27 mouse cellular contexts compared by ENCODE assay signal in the genomic region with DNA sequence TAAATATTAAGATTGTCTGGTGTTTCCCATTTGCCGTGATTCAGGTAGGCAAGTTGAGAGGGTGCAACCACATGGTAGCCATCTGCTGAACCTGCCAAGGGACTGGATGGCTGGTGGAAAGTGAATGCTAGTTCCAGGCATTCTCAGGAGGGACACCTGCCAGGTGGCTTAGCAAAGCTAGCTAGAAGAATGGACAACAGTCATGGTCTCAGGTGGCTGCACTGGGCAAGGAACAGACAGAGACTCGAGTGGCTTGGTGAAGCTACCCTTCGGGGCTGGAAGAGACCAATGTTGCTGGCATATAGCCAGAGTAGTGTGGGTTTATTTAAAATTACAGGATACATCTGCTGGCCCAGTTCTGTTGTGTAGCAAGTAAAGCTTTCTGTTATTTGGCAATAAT.
"Had no signal": no experiment of that assay in that cellular context is flagged by ENCODE, and none has a peak within 500 bp of the region (broad histone marks: within the 10 kb centered on the region; RNA-seq: fewer than 3 reads in every experiment).

No protein-coding gene starts in this region.

- H3K27me3 ChIP-seq: heart, embryonic 13.5 days; heart, embryonic 15.5 days; hindbrain, embryonic 12.5 days; intestine, embryonic 15.5 days; limb, embryonic 12.5 days; liver, embryonic 13.5 days had no signal

- ATAC-seq: hindbrain, embryonic 16.5 days; inflammation-experienced regulatory T-cells, adult 6 months; intestine, embryonic 15.5 days; intestine, postnatal 0 days had no signal

- H3K9ac ChIP-seq: heart, embryonic 13.5 days; heart, embryonic 15.5 days; hindbrain, embryonic 12.5 days; hindbrain, embryonic 14.5 days; intestine, embryonic 15.5 days; limb, embryonic 12.5 days; liver, embryonic 13.5 days had no signal

- H3K9me3 ChIP-seq: intestine, embryonic 15.5 days had no signal

- H3K27ac ChIP-seq: gastrocnemius, adult 2 months; heart, embryonic 13.5 days; heart, embryonic 15.5 days; hindbrain, embryonic 10.5 days; hindbrain, embryonic 12.5 days; hindbrain, embryonic 14.5 days; intestine, embryonic 15.5 days; layer of hippocampus, adult 2 months; left cerebral cortex, adult 2 months; limb, embryonic 10.5 days; limb, embryonic 12.5 days; liver, embryonic 13.5 days had no signal

- H3K4me2 ChIP-seq: heart, embryonic 11.5 days; heart, embryonic 13.5 days; heart, embryonic 15.5 days; hindbrain, embryonic 12.5 days; hindbrain, embryonic 14.5 days; intestine, embryonic 15.5 days; limb, embryonic 12.5 days; liver, embryonic 11.5 days; liver, embryonic 13.5 days had no signal

- H3K4me1 ChIP-seq: heart, embryonic 13.5 days; heart, embryonic 15.5 days; hindbrain, embryonic 10.5 days; hindbrain, embryonic 12.5 days; intestine, embryonic 15.5 days; limb, embryonic 10.5 days; limb, embryonic 12.5 days; liver, embryonic 13.5 days had no signal

- H3K4me3 ChIP-seq: gastrocnemius, adult 2 months; heart, embryonic 13.5 days; heart, embryonic 15.5 days; hindbrain, embryonic 10.5 days; hindbrain, embryonic 12.5 days; intestine, embryonic 15.5 days; layer of hippocampus, adult 2 months; left cerebral cortex, adult 2 months; limb, embryonic 10.5 days; limb, embryonic 12.5 days; liver, embryonic 13.5 days had no signal

- H3K36me3 ChIP-seq: heart, embryonic 13.5 days; heart, embryonic 15.5 days; hindbrain, embryonic 10.5 days; hindbrain, embryonic 12.5 days; intestine, embryonic 15.5 days; limb, embryonic 10.5 days; limb, embryonic 12.5 days; liver, embryonic 13.5 days had no signal

- DNase-seq: gastrocnemius, adult 2 months; gastrocnemius, postnatal 10 days; gastrocnemius, postnatal 25 days; heart, postnatal 14 days; heart, postnatal 36 days; kidney, adult 18-20 months; kidney, adult 8-10 months; kidney, postnatal 10 days; kidney, postnatal 25 days; kidney, postnatal 4 days; liver; liver, embryonic 13.5 days had no signal
